Mouse (Mus musculus) liver, embryonic 14.5 days (tissue): Measurements from ENCODE around the gene Ntn1. TPM values are rescaled to one million over a fixed set of nuclear protein-coding genes. Genes with fewer than 3 reads are reported as not detected.

Source experiments
- ATAC-seq: fragments of 200-750 bp; cut with Nextera tagmentation; 2 replicates; pipeline ENCODE4 v1.8.0; 2017; ENCODE audit warnings: moderate number of reproducible peaks, mild to moderate bottlenecking, moderate library complexity; ENCODE audit not compliant: insufficient read depth
- DNase-seq, 3 experiments: peaks; one replicate each; pipeline ENCODE4 v3.0.0-alpha.2; 2012 to 2013; ENCODE audit warnings: low read depth in 3 of 3, low spot score in 3 of 3
- H3K27ac ChIP-seq: fragments of 300-500 bp; sonication (generic); 2 replicates; pipeline ENCODE4 v1.5.1; 2014; ENCODE audit warnings: moderate library complexity, mild to moderate bottlenecking, control low read depth, inconsistent platforms
- H3K27me3 ChIP-seq: fragments of 300-500 bp; sonication (generic); 2 replicates; pipeline ENCODE4 v1.6.1; 2014; ENCODE audit warnings: mild to moderate bottlenecking, low read length, moderate library complexity; ENCODE audit not compliant: control insufficient read depth, insufficient read depth
- H3K36me3 ChIP-seq: fragments of 300-500 bp; sonication (generic); replicated peaks from 2 replicates; pipeline ENCODE4 v1.6.1; 2014; ENCODE audit warnings: low read depth; ENCODE audit not compliant: control insufficient read depth, insufficient read depth
- H3K4me1 ChIP-seq, 2 experiments: fragments of 200-500 bp in 1 of 2; fragments of 300-500 bp in 1 of 2; sonication (generic) in 1 of 2; replicated peaks; 2 replicates each; pipeline ENCODE4 v1.6.1; 2012 to 2014; ENCODE audit warnings: antibody characterized with exemption in 1 of 2, inconsistent platforms in 1 of 2, low read length in 1 of 2; ENCODE audit not compliant: control insufficient read depth in 2 of 2, insufficient read depth in 2 of 2
- H3K4me2 ChIP-seq: fragments of 300-500 bp; sonication (generic); 2 replicates; pipeline ENCODE4 v1.6.1; 2014; ENCODE audit warnings: low read depth, mild to moderate bottlenecking, control low read depth, moderate library complexity
- H3K4me3 ChIP-seq, 2 experiments: fragments of 200-500 bp in 1 of 2; fragments of 300-500 bp in 1 of 2; sonication (generic) in 1 of 2; 2 replicates each; pipeline ENCODE4 v1.5.1; 2012 to 2014; ENCODE audit warnings: low read depth in 2 of 2, low read length in 2 of 2, mild to moderate bottlenecking in 2 of 2, control low read depth in 1 of 2, inconsistent platforms in 1 of 2, moderate library complexity in 1 of 2; ENCODE audit not compliant: insufficient read depth in 1 of 2
- H3K9ac ChIP-seq: fragments of 300-500 bp; sonication (generic); replicated peaks from 2 replicates; pipeline ENCODE4 v1.6.1; 2014; ENCODE audit warnings: mild to moderate bottlenecking, control low read depth, moderate library complexity
- H3K9me3 ChIP-seq: fragments of 300-500 bp; sonication (generic); 2 replicates; pipeline ENCODE4 v1.6.1; 2016; ENCODE audit warnings: low read length, mixed read lengths; ENCODE audit not compliant: control insufficient read depth
- CTCF ChIP-seq: IDR thresholded peaks from 2 replicates; pipeline ENCODE4 v1.5.1; 2016; ENCODE audit warnings: antibody characterized with exemption, low read depth, control low read depth
- EP300 ChIP-seq: IDR thresholded peaks from 2 replicates; pipeline ENCODE4 v1.6.1; 2016; ENCODE audit warnings: antibody characterized with exemption, low read depth
- WGBS: fragments of 180-500 bp; shearing (Covaris S2); extraction: QIAGEN DNeasy Blood & Tissue Kit; methylation state at CpG from one replicate; pipeline ENCODE4 v1.1.7; 2014; ENCODE audit not compliant: insufficient replicate concordance; 5-methylcytosine and 5-hydroxymethylcytosine counted together
- polyA plus RNA-seq, 2 experiments: library from polyadenylated mRNA; depleted of rRNA in 1 of 2; stranded (reverse) in 1 of 2; unstranded in 1 of 2; fragments of >200 nt; fragmentation: Nextera tagmentation in 1 of 2; extraction: Ambion mirVana in 1 of 2; gene quantifications; 2 replicates each; pipeline versions ENCODE4 v1.2.1 to v1.2.3; 2012 to 2014

The Ntn1 gene
- polyA plus RNA-seq, 2 experiments, result 0.06 to 0.15 TPM

DNA sequence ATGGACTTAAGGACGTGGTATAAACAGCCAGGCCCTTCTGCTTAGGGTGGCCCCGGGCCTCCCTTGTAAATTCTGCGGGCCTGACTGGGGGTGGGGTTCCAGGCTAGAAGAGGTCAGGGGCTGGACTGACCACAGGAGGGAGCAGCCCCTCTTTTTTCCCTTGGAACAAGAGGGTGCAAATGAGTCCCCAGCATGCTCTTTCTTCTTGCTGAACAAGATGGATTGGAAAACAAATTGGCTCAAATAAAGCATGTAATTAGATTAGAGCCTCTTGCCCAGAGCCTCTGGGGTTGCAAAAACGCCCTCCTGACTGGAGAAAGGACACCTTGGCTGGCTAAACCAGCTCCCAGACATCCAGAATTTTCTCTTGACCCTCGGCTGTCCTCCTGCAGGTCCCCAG, 160.9 kb downstream of the Ntn1 start:
- ATAC-seq (no peak), DNase-seq (no peak)
- WGBS, result 39% methylated on average over 5 of the region's 5 CpGs
- Histone ChIP-seq H3K9me3 (no peaks in the 10 kb centered on the region), H3K4me3 (no peak overlapping the region), H3K27ac (no peak overlapping the region), H3K4me2 (no peak overlapping the region), H3K4me1 (no peaks in the 10 kb centered on the region), H3K9ac (no peak overlapping the region), H3K27me3 (no peaks in the 10 kb centered on the region), H3K36me3 (no peaks in the 10 kb centered on the region)
- no peak for TF ChIP-seq CTCF
- TF ChIP-seq EP300, result no peak

DNA sequence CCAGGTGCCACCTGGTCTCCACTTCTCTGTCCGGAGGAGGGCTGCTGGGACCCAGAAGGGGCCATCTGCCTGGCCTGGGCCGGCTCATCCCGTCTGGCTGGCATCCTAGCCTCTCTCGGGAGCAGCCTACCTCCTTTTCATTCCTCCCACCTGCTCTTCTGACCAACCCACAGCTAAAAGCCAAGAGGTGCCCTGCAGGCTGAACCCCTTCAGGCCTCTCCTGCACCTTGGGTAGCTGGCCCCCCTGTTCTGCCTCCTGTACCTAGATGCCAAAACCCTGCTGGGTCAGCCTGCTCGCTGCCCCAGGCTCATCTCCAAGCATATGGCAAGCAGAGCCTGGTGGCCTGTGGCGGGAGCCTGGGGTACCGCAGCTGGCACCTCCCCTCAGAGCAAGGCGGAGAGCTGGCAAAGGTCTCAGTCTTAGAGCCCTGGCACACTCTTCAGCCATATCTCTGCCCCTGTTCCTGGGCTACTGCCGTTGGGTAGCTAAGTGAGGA, 167.1 kb downstream of the Ntn1 start:
- Histone ChIP-seq H3K4me2 (no peak overlapping the region), H3K36me3 (no peaks in the 10 kb centered on the region), H3K4me3 (no peak overlapping the region), H3K27ac (no peak overlapping the region), H3K9ac (no peak overlapping the region), H3K4me1 (no peaks in the 10 kb centered on the region), H3K27me3 (no peaks in the 10 kb centered on the region), H3K9me3 (no peaks in the 10 kb centered on the region)
- ATAC-seq (no peak), DNase-seq (no peak)
- no peak for TF ChIP-seq CTCF
- TF ChIP-seq EP300, result no peak
- 55% methylated on average over 9 of the region's 9 CpGs for WGBS

DNA sequence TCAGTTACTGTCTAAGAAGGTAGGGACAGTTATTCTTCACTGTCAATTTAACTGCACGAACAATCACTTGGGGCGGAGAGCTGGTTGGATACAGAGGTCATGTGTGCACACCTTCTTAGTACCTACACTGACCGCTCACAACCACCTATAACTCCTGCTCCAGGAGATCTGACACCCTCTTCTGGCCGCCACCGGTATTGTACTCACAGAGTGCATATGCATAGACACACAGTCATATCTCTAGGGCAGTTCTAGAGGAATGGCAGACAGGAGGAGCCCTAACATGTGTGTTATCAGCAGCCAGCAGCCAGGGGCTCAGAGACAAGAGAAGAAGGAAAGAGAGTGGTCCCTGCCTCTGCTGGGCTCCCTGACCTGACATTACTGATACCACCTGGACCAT, 169.1 kb downstream of the Ntn1 start:
- Histone ChIP-seq H3K9me3 (no peaks in the 10 kb centered on the region), H3K36me3 (no peaks in the 10 kb centered on the region), H3K4me1 (no peaks in the 10 kb centered on the region), H3K9ac (no peak overlapping the region), H3K27me3 (no peaks in the 10 kb centered on the region), H3K4me3 (no peak overlapping the region), H3K27ac (no peak overlapping the region), H3K4me2 (no peak overlapping the region)
- no peak for TF ChIP-seq EP300
- 0 out of 2 replicates have a peak, but pooled peaks have one; percentile 23 for TF ChIP-seq CTCF
- DNase-seq (no peak), ATAC-seq (no peak)
- WGBS, result 79% methylated on average over 5 of the region's 5 CpGs

DNA sequence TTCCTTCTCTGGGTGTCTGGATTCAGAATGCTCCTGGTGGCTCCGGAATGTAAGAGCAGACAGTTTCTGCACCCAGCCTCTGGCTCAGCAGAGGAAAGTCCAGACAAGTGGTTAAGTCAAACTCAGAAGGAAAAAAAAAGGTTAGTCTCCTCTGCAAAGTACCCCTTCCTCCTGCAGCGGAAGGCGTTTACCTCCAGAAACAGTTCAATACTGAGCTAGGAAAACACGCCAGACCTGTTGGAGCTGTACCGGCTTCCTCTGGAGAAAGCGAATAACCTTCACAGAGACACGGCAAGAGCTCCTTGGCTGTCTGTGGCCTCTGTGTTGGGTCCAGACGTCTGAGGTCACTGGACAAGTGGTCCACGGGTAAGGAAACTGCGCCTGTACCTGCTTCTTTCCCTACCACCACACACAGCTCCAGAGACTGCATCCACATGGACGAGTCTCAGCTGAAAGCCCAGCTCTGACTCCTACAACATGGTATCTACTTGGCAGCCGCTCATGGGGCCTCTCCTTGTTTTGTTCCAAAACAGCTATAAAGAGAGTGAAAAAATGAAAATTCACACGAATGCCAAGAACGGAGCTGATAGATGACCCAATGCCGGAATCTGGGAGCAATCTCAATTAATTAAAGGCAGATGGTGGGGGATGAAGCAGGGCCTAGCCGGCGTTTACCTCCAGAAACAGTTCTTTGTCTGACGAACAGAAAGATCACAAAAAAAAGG, 171.5 kb downstream of the Ntn1 start:
- no peak for ATAC-seq
- Histone ChIP-seq H3K9ac (no peak overlapping the region), H3K4me1 (no peaks in the 10 kb centered on the region), H3K27me3 (no peaks in the 10 kb centered on the region), H3K4me2 (no peak overlapping the region), H3K36me3 (no peaks in the 10 kb centered on the region), H3K4me3 (no peak overlapping the region), H3K9me3 (no peaks in the 10 kb centered on the region), H3K27ac (no peak overlapping the region)
- TF ChIP-seq EP300, result no peak
- no peak for TF ChIP-seq CTCF
- WGBS, result 64% methylated on average over 18 of the region's 18 CpGs
- DNase-seq, result no peak

DNA sequence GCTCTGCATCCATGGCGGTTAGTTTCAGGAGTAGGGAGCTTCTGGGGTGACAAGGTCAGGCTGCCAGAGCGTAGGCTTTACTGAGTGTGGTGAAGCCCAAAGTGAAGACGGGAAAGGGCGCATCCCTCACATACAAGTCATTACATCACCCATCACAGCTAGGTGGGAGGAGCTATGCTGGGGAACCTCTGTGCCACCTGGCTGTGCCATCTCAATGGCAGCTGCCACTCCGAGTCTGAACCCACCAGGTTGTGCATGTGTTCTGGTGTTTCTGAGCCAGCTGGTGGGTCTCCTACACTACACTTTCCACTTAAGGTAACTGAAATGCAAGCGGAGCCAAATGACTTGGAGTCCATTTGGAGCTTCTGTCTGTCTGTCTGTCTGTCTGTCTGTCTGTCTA, 172.8 kb downstream of the Ntn1 start:
- Histone ChIP-seq H3K4me2 (no peak overlapping the region), H3K9me3 (no peaks in the 10 kb centered on the region), H3K27ac (no peak overlapping the region), H3K36me3 (no peaks in the 10 kb centered on the region), H3K9ac (no peak overlapping the region), H3K4me3 (no peak overlapping the region), H3K27me3 (no peaks in the 10 kb centered on the region), H3K4me1 (no peaks in the 10 kb centered on the region)
- no peak for ATAC-seq
- TF ChIP-seq CTCF (no peak), EP300 (no peak)
- WGBS, result 72% methylated on average over 6 of the region's 6 CpGs
- no peak for DNase-seq
